Mouse (Mus musculus) frontal cortex, adult 2 months (tissue): Measurements from ENCODE around the gene Mreg. TPM values are rescaled to one million over a fixed set of nuclear protein-coding genes. Genes with fewer than 3 reads are reported as not detected.
A peak's percentile ranks its signal among the peaks of the same experiment; 100 is the strongest.

ENCODE experiments used
- DNase-seq, 2 experiments: peaks; one replicate each; pipeline ENCODE4 v3.0.0; 2022; ENCODE audit warnings: low spot score in 1 of 2; ENCODE audit errors: extremely low spot score in 1 of 2
- polyA plus RNA-seq: library from polyadenylated mRNA; depleted of rRNA; stranded (reverse); fragments of >200 nt; gene quantifications from 2 replicates; pipeline ENCODE4 v1.2.3, GENCODE M21; 2012

Gene Mreg
- polyA plus RNA-seq, 1 experiment = 3.3 TPM

GRCm38 (mm10) chr1:72227546-72227945, 15.4 kb upstream of the Mreg start:
- no peak for DNase-seq

DNA sequence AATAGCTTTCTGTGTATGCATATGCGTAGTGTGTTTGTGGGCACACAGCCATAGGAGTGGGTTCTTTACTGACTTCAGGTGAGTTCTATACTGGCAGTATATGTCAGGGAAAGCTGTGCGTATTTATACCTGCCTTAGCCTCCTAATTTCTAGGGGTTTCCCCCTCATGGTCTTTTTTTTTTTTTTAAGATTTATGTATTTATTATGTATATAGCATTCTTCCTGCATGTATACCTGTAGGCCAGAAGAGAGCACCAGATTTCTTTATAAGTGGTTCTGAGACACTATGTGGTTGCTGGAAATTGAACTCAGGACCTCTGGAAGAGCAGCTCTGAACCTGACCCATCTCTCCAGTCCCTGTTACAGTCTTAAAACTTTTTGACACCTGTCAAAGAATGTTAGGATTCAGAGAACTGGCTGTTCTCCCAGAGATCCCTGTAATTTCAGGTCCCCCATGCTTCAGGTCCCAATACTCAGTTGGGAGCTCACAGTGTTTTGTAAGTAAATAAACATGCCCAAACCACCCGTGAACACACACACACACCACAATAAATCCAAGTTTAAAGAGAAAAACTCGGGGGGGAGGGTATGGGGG, 14.9 kb upstream of the Mreg start:
- DNase-seq = no peak

- DNase-seq = peak in 1 of 2 experiments; percentile 40
Measured at GRCm38 (mm10) chr1:72226172-72226886, 14.2 kb upstream of the Mreg start.

- peak; percentile 73 to 83 for DNase-seq
Measured at GRCm38 (mm10) chr1:72225720-72226171, 13.6 kb upstream of the Mreg start.

- no peak for DNase-seq
Measured at GRCm38 (mm10) chr1:72225054-72225718, 13.1 kb upstream of the Mreg start.

GRCm38 (mm10) chr1:72220008-72220407, 7.9 kb upstream of the Mreg start:
- peak; percentile 60 to 73 for DNase-seq

GRCm38 (mm10) chr1:72219116-72219515, 7.0 kb upstream of the Mreg start:
- DNase-seq = no peak

- no peak for DNase-seq
Measured at GRCm38 (mm10) chr1:72218626-72219025, 6.5 kb upstream of the Mreg start.

GRCm38 (mm10) chr1:72216761-72217160, 4.7 kb upstream of the Mreg start:
- no peak for DNase-seq

GRCm38 (mm10) chr1:72215174-72215573, 3.1 kb upstream of the Mreg start:
- no peak for DNase-seq

GRCm38 (mm10) chr1:72214470-72214961, 2.4 kb upstream of the Mreg start:
- DNase-seq = no peak

GRCm38 (mm10) chr1:72213954-72214353, 1.8 kb upstream of the Mreg start:
- DNase-seq = no peak

DNA sequence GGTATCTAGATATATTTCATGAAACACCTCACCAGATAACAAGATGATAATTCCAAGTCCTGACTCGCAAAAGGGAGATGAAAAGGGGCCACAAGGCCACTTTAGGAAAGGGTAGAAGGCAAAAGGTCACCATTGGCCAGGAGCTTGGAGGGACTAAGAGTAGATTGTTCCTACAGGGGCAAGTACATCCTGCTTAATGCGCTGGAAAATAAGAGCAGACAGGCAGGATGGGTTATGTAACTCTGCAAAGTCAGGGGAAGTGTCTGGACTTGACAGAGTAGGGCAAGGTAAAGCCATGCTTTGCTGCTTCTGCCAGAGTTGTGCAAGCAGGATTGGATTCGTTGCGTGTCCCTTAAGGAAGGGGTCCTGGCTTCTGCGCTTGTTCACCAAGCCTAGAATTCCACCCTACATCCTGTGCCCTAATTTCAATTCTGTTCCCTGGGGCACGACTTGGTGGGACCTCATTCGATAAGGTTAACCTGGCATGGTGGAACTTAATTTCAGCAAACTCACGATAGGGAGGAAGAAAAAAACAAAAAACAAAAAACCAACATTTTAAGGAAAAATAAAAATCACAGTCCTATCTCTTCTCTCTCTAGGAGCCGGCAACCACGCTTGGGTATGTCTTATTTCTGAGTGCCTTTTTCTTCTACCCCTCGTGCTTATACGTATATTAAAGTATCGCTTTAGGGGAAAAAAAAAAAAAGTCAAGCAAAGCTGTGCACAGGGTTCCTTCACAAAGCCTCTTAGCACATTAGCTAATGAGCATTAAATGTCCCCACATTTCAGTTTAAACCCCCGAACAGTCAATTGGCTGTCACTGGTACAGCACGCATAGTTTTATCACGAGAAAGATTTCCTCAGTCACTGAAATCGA, 1.1 kb downstream of the Mreg start:
- DNase-seq = no peak

GRCm38 (mm10) chr1:72208095-72208494, 4.0 kb downstream of the Mreg start:
- DNase-seq = no peak

- no peak for DNase-seq
Measured at GRCm38 (mm10) chr1:72205113-72205512, 7.0 kb downstream of the Mreg start.

GRCm38 (mm10) chr1:72203204-72203603, 8.9 kb downstream of the Mreg start:
- no peak for DNase-seq

DNA sequence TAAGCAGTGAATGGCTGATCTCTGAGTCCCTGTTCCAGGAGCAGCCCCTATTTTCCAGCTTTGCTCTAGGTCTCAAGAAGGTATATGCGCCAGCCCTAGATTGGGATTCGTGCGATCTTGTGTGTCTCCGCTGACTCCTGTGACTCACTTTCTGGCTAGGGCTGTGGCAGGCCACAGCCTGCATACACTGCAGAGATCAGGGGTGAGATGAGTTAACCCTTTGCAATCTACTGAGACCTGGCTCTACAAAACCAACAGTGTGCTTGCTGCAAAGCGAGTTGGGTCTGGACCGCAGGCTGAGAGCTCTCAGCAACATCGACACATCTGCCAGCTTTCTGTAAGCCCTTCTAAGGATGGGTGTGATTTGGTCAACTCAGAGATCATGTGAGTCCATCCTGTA, 9.4 kb downstream of the Mreg start:
- DNase-seq = no peak

GRCm38 (mm10) chr1:72202068-72202467, 10.0 kb downstream of the Mreg start:
- no peak for DNase-seq

GRCm38 (mm10) chr1:72201126-72201525, 11.0 kb downstream of the Mreg start:
- DNase-seq = no peak

DNA sequence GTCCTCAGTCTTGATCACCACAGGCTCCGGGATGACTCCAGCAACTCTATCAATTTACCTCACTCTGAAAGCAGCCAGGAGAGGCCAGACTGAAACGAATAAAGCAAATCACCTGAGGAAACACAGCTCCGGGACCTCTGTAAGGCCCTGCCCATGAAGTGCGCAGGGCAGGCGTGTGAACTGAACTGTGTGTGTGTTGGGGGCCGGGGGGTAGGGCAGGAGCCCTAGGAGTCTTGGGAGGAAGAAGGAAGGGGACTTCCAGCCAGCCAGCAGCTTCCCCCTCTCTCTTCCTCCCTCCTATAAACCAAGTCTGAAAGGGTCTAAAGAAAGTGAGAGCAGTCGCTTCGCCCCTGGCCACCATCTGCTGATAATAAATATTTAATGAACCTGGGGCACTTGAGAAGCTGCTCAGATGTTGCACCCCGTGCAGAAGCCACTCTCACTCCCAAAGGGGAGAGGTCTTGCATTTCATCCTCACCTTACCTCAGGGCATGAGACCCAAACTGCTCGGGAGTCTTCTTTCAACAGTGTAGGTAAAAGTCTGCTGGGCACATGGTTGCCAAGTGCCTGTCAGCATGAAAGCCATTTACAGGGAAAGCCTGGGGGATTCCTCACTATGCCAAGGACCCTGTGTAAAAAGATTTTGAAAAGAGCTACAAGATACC, 13.8 kb downstream of the Mreg start:
- DNase-seq = no peak
